Mouse (Mus musculus) heart, postnatal 0 days (tissue): ENCODE data around the gene Sec14l2. TPM values are rescaled to one million over a fixed set of nuclear protein-coding genes. Genes with fewer than 3 reads are reported as not detected.
A peak's percentile ranks its signal among the peaks of the same experiment; 100 is the strongest.

Source experiments
- ATAC-seq: fragments of 200-750 bp; cut with Nextera tagmentation; 2 replicates; pipeline ENCODE4 v1.8.0; 2017; ENCODE audit warnings: low read depth, moderate number of reproducible peaks, moderate library complexity; ENCODE audit not compliant: insufficient read depth
- DNase-seq: peaks from one replicate; pipeline ENCODE4 v3.0.0-alpha.2; 2016; ENCODE audit warnings: low spot score
- H3K27ac ChIP-seq: fragments of 300-500 bp; sonication (generic); 2 replicates; pipeline ENCODE4 v1.5.1; 2014; ENCODE audit warnings: low read depth, mild to moderate bottlenecking
- H3K27me3 ChIP-seq: fragments of 300-500 bp; sonication (generic); 2 replicates; pipeline ENCODE4 v1.6.1; 2014; ENCODE audit warnings: low read length, mixed read lengths; ENCODE audit not compliant: control insufficient read depth, insufficient read depth
- H3K36me3 ChIP-seq: fragments of 300-500 bp; sonication (generic); replicated peaks from 2 replicates; pipeline ENCODE4 v1.6.1; 2014; ENCODE audit warnings: low read length, mixed read lengths; ENCODE audit not compliant: control insufficient read depth, insufficient read depth
- H3K4me1 ChIP-seq: fragments of 300-500 bp; sonication (generic); 2 replicates; pipeline ENCODE4 v1.6.1; 2014; ENCODE audit warnings: antibody characterized with exemption; ENCODE audit not compliant: control insufficient read depth, insufficient read depth
- H3K4me2 ChIP-seq: fragments of 300-500 bp; sonication (generic); 2 replicates; pipeline ENCODE4 v1.6.1; 2014; ENCODE audit warnings: low read depth, mild to moderate bottlenecking, low read length, moderate library complexity
- H3K4me3 ChIP-seq: fragments of 300-500 bp; sonication (generic); 2 replicates; pipeline ENCODE4 v1.5.1; 2014; ENCODE audit warnings: low read depth, low read length
- H3K9ac ChIP-seq: fragments of 300-500 bp; sonication (generic); replicated peaks from 2 replicates; pipeline ENCODE4 v1.6.1; 2014; ENCODE audit warnings: low read depth, low read length, mixed read lengths
- H3K9me3 ChIP-seq: fragments of 300-500 bp; sonication (generic); replicated peaks from 2 replicates; pipeline ENCODE4 v1.6.1; 2016; ENCODE audit warnings: low read length; ENCODE audit not compliant: control insufficient read depth
- CTCF ChIP-seq: IDR thresholded peaks from 2 replicates; pipeline ENCODE4 v1.5.1; 2016; ENCODE audit warnings: antibody characterized with exemption, control low read depth, low read depth
- EP300 ChIP-seq: IDR thresholded peaks from 2 replicates; pipeline ENCODE4 v1.6.1; 2016; ENCODE audit warnings: antibody characterized with exemption, low read depth
- WGBS: fragments of 180-500 bp; shearing (Covaris S2); extraction: QIAGEN DNeasy Blood & Tissue Kit; methylation state at CpG from one replicate; pipeline ENCODE4 v1.1.7; 2014; 5-methylcytosine and 5-hydroxymethylcytosine counted together
- microRNA-seq: library from miRNA; unstranded; fragments of <30 nt; microRNA quantifications from one replicate; pipeline ENCODE4, GENCODE M21; 2016
- polyA plus RNA-seq: library from polyadenylated mRNA; unstranded; fragments of >200 nt; fragmentation: Nextera tagmentation; extraction: Ambion mirVana; gene quantifications from 2 replicates; pipeline ENCODE4 v1.2.1, GENCODE M21; 2015
- total RNA-seq: library from RNA; depleted of rRNA; stranded (reverse); fragments of >200 nt; gene quantifications from 2 replicates; pipeline ENCODE4 v1.2.3, GENCODE M21; 2014; ENCODE audit warnings: low replicate concordance; rRNA removed

Sec14l2 gene
- total and polyA plus RNA-seq, 2 experiments from 2014 or later: 0.27 to 0.49 TPM

DNA sequence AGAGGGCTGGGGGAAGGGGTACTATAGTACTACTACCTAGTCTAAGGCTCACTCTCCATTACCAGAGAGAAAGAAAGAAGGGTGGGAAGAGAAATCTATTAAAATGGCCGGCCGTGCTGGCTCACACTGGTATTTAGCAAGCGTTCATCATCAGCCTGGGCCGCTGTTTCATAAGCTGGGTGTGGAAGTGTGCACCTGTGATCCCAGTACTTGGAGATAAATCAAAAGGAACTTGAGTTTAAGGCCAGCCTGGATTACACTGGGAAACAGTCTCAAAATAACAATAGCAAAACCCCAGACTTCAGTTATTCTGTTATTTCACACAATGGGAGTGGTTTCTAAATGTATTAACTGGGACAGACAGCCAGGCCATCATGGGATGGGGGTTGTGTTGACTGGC, 60.7 kb downstream of the Sec14l2 start:
- H3K36me3 ChIP-seq: no peaks in the 10 kb centered on the region
- no peak overlapping the region for H3K27ac ChIP-seq
- H3K4me2 ChIP-seq: no peak overlapping the region
- H3K9me3 ChIP-seq: no peaks in the 10 kb centered on the region
- WGBS: 73% methylated on average over 4 of the region's 4 CpGs
- no peak overlapping the region for H3K4me3 ChIP-seq
- DNase-seq (no peak), ATAC-seq (no peak)
- no peaks in the 10 kb centered on the region for H3K4me1 ChIP-seq
- H3K27me3 ChIP-seq: no peaks in the 10 kb centered on the region
- TF ChIP-seq CTCF (no peak), EP300 (no peak)
- H3K9ac ChIP-seq: no peak overlapping the region

DNA sequence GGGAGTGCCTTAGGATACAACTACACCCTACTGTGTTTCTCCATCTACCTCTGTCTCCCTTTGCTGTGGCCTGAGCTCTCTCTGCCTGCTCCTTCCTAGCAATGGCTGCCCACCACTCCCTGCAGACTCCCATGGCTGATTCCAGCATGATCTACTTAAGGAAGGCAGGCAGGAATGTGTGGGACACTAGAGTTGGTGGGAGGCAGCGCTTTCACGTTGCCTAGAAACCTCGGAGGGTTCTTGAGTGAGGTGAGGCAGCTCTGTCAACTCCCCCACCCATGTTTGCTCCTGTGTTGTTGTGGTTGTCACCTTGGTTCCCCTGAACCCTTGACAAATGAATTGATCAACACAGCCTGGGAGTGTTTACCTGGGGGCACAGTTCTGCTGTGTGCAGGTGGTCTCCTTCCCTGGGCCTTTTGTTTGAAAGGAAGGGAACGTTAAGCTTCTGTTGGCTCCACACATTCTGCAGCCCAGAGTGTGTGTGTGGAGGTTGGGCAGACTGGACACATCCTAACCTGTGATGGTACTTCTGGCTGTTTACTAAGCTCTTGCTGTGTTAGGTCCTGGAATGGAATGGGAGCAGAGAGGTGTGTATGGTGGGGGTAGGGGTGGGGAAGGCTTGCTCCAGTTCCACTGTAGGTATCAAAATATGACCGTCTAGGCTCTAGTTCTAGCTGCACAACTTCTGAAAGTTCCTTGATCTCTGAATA, 62.2 kb downstream of the Sec14l2 start:
- ATAC-seq (no peak), DNase-seq (no peak)
- Histone ChIP-seq H3K4me2 (no peak overlapping the region), H3K4me1 (no peaks in the 10 kb centered on the region), H3K9ac (no peak overlapping the region), H3K36me3 (no peaks in the 10 kb centered on the region), H3K27ac (no peak overlapping the region), H3K9me3 (no peaks in the 10 kb centered on the region), H3K27me3 (no peaks in the 10 kb centered on the region), H3K4me3 (no peak overlapping the region)
- WGBS: 61% methylated on average over 5 of the region's 5 CpGs
- TF ChIP-seq EP300 (no peak), CTCF (no peak)

DNA sequence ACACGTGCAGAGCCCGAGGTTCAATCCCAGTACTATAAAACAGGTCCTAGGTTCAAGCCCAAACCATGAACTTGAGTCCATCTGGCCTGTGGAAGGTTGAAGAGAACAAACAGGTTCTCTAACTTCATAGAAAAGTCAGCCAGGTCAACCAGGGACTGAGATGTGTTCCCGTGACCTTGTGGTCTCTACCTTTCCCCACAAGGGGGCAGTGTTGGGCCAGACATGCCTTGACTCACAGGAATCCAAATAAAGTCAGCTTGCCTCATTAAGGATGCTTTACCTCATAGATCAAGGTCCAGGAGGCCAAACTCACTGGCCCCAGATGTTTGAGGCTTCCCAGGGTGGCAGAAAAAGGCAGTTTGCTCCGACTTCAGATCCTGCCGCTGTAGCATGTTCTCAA, 69.6 kb downstream of the Sec14l2 start:
- no peaks in the 10 kb centered on the region for H3K27me3 ChIP-seq
- H3K9me3 ChIP-seq: no peaks in the 10 kb centered on the region; the same call in 1 of the 2 replicates
- H3K4me2 ChIP-seq: no peak overlapping the region
- TF ChIP-seq CTCF (peak; percentile 83), EP300 (no peak)
- H3K4me3 ChIP-seq: no peak overlapping the region
- 20% methylated on average over 5 of the region's 5 CpGs for WGBS
- DNase-seq (peak; percentile 55), ATAC-seq (no peak)
- H3K36me3 ChIP-seq: no peaks in the 10 kb centered on the region
- H3K9ac ChIP-seq: no peak overlapping the region
- no peak overlapping the region for H3K27ac ChIP-seq
- no peaks in the 10 kb centered on the region for H3K4me1 ChIP-seq

DNA sequence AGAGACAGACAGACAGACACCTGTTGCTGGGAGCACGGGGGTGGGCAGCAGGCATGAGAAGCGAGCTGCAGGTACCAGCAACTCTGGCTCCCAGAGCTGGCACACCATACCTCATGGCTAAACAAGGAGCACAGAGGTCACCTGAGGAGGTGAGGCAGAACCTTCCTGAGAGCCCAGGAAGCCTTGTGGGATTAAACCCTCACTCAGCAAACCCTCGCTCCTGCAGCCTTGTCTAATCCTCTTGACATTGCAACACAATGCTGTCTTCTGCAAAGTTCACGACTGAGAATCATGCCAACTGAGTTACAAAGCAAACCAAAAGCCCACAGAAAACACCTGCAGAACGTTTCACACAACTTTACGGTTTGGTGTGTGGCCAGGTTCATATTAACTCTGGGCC, 74.8 kb downstream of the Sec14l2 start:
- H3K9ac ChIP-seq: no peak overlapping the region
- H3K4me3 ChIP-seq: no peak overlapping the region
- no peak for DNase-seq
- WGBS: 81% methylated on average over 6 of the region's 6 CpGs
- ATAC-seq: no peak
- H3K27me3 ChIP-seq: no peaks in the 10 kb centered on the region
- no peak overlapping the region for H3K4me2 ChIP-seq
- no peaks in the 10 kb centered on the region for H3K36me3 ChIP-seq
- H3K4me1 ChIP-seq: no peaks in the 10 kb centered on the region
- H3K27ac ChIP-seq: no peak overlapping the region
- TF ChIP-seq EP300: no peak
- TF ChIP-seq CTCF: no peak
- H3K9me3 ChIP-seq: no peaks in the 10 kb centered on the region; the same call in 1 of the 2 replicates

DNA sequence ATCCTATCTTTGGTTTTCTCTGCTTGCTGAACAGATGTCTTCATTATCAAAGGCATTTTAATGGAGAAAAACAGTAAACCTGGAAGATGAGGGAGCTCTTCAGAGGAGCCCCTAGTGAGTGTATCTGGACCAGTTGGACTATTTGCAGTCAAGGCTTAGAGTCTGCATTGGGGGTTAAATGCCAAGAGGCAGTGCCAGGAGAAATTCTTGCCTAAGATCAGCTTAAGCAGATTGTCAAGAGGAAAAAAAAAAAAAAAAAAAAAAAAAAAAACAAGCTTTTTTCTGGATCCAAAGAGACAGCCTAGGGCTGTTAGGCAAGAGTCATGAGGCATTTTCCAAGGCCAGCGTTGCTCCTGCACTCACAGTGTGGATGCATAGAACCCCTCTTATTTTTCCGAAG, 75.4 kb downstream of the Sec14l2 start:
- ATAC-seq (no peak), DNase-seq (no peak)
- Histone ChIP-seq H3K36me3 (no peaks in the 10 kb centered on the region), H3K4me1 (no peaks in the 10 kb centered on the region), H3K9ac (no peak overlapping the region), H3K9me3 (no peaks in the 10 kb centered on the region; the same call in 1 of the 2 replicates), H3K27ac (no peak overlapping the region), H3K27me3 (no peaks in the 10 kb centered on the region), H3K4me2 (no peak overlapping the region), H3K4me3 (no peak overlapping the region)
- WGBS: 81% methylated on average over 2 of the region's 2 CpGs
- TF ChIP-seq CTCF (no peak), EP300 (no peak)

Small RNA genes lying within 50 kb of the gene (microRNA-seq; reads per million reads assigned to microRNA genes)
- 3.0 reads per million, percentile 15 among the genes with 10 or more reads in this experiment for gene Mir3060

Other genes starting within 250 kb of the Sec14l2 start
- not detected in 2 replicates for gene 4921536K21Rik, start 228.3 kb downstream of the Sec14l2 start, total RNA-seq
- gene 4921536K21Rik, start 228.3 kb downstream of the Sec14l2 start, polyA plus RNA-seq: 0.11 and 0.12 TPM in 2 replicates
- 10.4 and 14.8 TPM in 2 replicates for gene Dusp18, start 228.2 kb downstream of the Sec14l2 start, total RNA-seq
- gene Dusp18, start 228.2 kb downstream of the Sec14l2 start, polyA plus RNA-seq: 9.8 and 16.5 TPM in 2 replicates
- 9.8 and 11.2 TPM in 2 replicates for gene Slc35e4, start 208.8 kb downstream of the Sec14l2 start, total RNA-seq
- 3.0 and 3.2 TPM in 2 replicates for gene Slc35e4, start 208.8 kb downstream of the Sec14l2 start, polyA plus RNA-seq
- gene Tcn2, start 191.3 kb downstream of the Sec14l2 start, total RNA-seq: 110 and 113 TPM in 2 replicates
- gene Tcn2, start 191.3 kb downstream of the Sec14l2 start, polyA plus RNA-seq: 67.2 and 67.4 TPM in 2 replicates
- gene Pes1, start 159.4 kb downstream of the Sec14l2 start, total RNA-seq: 24.9 and 39.7 TPM in 2 replicates
- 28.8 and 29.8 TPM in 2 replicates for gene Pes1, start 159.4 kb downstream of the Sec14l2 start, polyA plus RNA-seq
- not detected in 2 replicates for gene 4930556J24Rik, start 146.6 kb downstream of the Sec14l2 start, total RNA-seq
- gene 4930556J24Rik, start 146.6 kb downstream of the Sec14l2 start, polyA plus RNA-seq: not detected in 2 replicates
- gene Gal3st1, start 139.8 kb downstream of the Sec14l2 start, total RNA-seq: 0.81 TPM in 1 of 2 replicates, not detected in the other
- 0.14 and 0.37 TPM in 2 replicates for gene Gal3st1, start 139.8 kb downstream of the Sec14l2 start, polyA plus RNA-seq
- gene Sec14l4, start 92.0 kb downstream of the Sec14l2 start, total RNA-seq: not detected in 2 replicates
- 0.14 TPM in 1 of 2 replicates, not detected in the other for gene Sec14l4, start 92.0 kb downstream of the Sec14l2 start, polyA plus RNA-seq
- not detected in 2 replicates for gene Sec14l3, start 58.6 kb downstream of the Sec14l2 start, total RNA-seq
- gene Sec14l3, start 58.6 kb downstream of the Sec14l2 start, polyA plus RNA-seq: 0.20 and 4.0 TPM in 2 replicates
- gene Mtfp1, start 28.0 kb downstream of the Sec14l2 start, total RNA-seq: 47.0 and 64.0 TPM in 2 replicates
- 57.8 and 63.6 TPM in 2 replicates for gene Mtfp1, start 28.0 kb downstream of the Sec14l2 start, polyA plus RNA-seq
- 21.3 and 36.1 TPM in 2 replicates for gene Rnf215, start 11.8 kb upstream of the Sec14l2 start, total RNA-seq
- gene Rnf215, start 11.8 kb upstream of the Sec14l2 start, polyA plus RNA-seq: 17.4 and 17.6 TPM in 2 replicates
- 4.5 and 6.5 TPM in 2 replicates for gene Ccdc157, start 36.9 kb upstream of the Sec14l2 start, total RNA-seq
- gene Ccdc157, start 36.9 kb upstream of the Sec14l2 start, polyA plus RNA-seq: 2.7 and 2.8 TPM in 2 replicates
- 14.0 and 20.6 TPM in 2 replicates for gene Sf3a1, start 36.9 kb upstream of the Sec14l2 start, total RNA-seq
- 16.4 and 16.7 TPM in 2 replicates for gene Sf3a1, start 36.9 kb upstream of the Sec14l2 start, polyA plus RNA-seq
- gene Tbc1d10a, start 63.4 kb upstream of the Sec14l2 start, total RNA-seq: 17.5 and 31.3 TPM in 2 replicates
- gene Tbc1d10a, start 63.4 kb upstream of the Sec14l2 start, polyA plus RNA-seq: 10.9 and 11.4 TPM in 2 replicates
- 25.1 and 32.6 TPM in 2 replicates for gene Castor1, start 94.8 kb upstream of the Sec14l2 start, total RNA-seq
- 8.1 and 8.4 TPM in 2 replicates for gene Castor1, start 94.8 kb upstream of the Sec14l2 start, polyA plus RNA-seq
- gene Osm, start 113.0 kb upstream of the Sec14l2 start, total RNA-seq: 0.84 TPM in 1 of 2 replicates, not detected in the other
- 0.10 TPM in 1 of 2 replicates, not detected in the other for gene Osm, start 113.0 kb upstream of the Sec14l2 start, polyA plus RNA-seq
- gene Lif, start 134.1 kb upstream of the Sec14l2 start, total RNA-seq: 0.54 and 0.73 TPM in 2 replicates
- 0.32 and 0.71 TPM in 2 replicates for gene Lif, start 134.1 kb upstream of the Sec14l2 start, polyA plus RNA-seq